Mouse (Mus musculus) CH12.LX (cell line): Measurements from ENCODE around the gene Cyp4b1. TPM values are rescaled to one million over a fixed set of nuclear protein-coding genes. Genes with fewer than 3 reads are reported as not detected.

Experiments used
- DNase-seq: peaks from one replicate; pipeline ENCODE4 v3.0.0-alpha.2; 2013; ENCODE audit errors: extremely low read depth
- H3K27ac ChIP-seq: 2 replicates; pipeline ENCODE4 v1.5.1; 2012; ENCODE audit warnings: low read depth, mild to moderate bottlenecking, control low read depth, moderate library complexity; ENCODE audit not compliant: insufficient read depth
- H3K27me3 ChIP-seq: replicated peaks from 2 replicates; pipeline ENCODE3; 2012; ENCODE audit warnings: inconsistent platforms
- H3K36me3 ChIP-seq, 2 experiments: replicated peaks in 1 of 2; 2 replicates each; pipeline versions ENCODE3 to v1.6.1; 2012; ENCODE audit warnings: inconsistent platforms in 1 of 2, low read length in 1 of 2, mild to moderate bottlenecking in 1 of 2, mixed read lengths in 1 of 2, moderate library complexity in 1 of 2; ENCODE audit not compliant: control insufficient read depth in 1 of 2, insufficient read depth in 1 of 2
- H3K4me1 ChIP-seq, 2 experiments: 2 replicates each; pipeline ENCODE4 v1.6.1; 2012; ENCODE audit warnings: inconsistent platforms in 1 of 2, moderate library complexity in 1 of 2; ENCODE audit not compliant: insufficient read depth in 2 of 2, control insufficient read depth in 1 of 2
- H3K4me2 ChIP-seq: 2 replicates; pipeline ENCODE4 v1.6.1; 2012; ENCODE audit warnings: low read depth, mild to moderate bottlenecking, control low read depth; ENCODE audit not compliant: poor library complexity, insufficient read depth, severe bottlenecking
- H3K4me3 ChIP-seq, 3 experiments: fragments of 150-350 bp in 1 of 3; sonication (generic) in 1 of 3; replicated peaks in 1 of 3; 2 replicates each; pipeline versions ENCODE3 to v1.5.1; 2011 to 2012; ENCODE audit warnings: low read depth in 2 of 3, low read length in 2 of 3, mild to moderate bottlenecking in 2 of 3, moderate library complexity in 2 of 3, control low read depth in 1 of 3, improper control_type of control experiment in 1 of 3, inconsistent platforms in 1 of 3, mixed read lengths in 1 of 3; ENCODE audit not compliant: poor library complexity in 1 of 3
- H3K79me2 ChIP-seq: replicated peaks from 2 replicates; pipeline ENCODE4 v1.6.1; 2012; ENCODE audit warnings: mild to moderate bottlenecking, moderate library complexity; ENCODE audit not compliant: control insufficient read depth, poor library complexity, insufficient read depth, severe bottlenecking; ENCODE audit errors: extremely low read depth
- H3K9ac ChIP-seq: 2 replicates; pipeline ENCODE4 v1.6.1; 2012; ENCODE audit warnings: low read depth, mild to moderate bottlenecking, control low read depth, moderate library complexity; ENCODE audit not compliant: insufficient read depth
- H3K9me3 ChIP-seq: replicated peaks from 2 replicates; pipeline ENCODE3; 2012; ENCODE audit warnings: low read length, inconsistent platforms, mixed read lengths
- BHLHE40 ChIP-seq: IDR thresholded peaks from 2 replicates; pipeline ENCODE4 v1.6.1; 2011; ENCODE audit warnings: mild to moderate bottlenecking, low read depth, low read length, improper control_type of control experiment
- CHD1 ChIP-seq: IDR thresholded peaks from 2 replicates; pipeline ENCODE4 v1.6.1; 2012; ENCODE audit warnings: low read depth, low read length, improper control_type of control experiment, inconsistent platforms
- CHD2 ChIP-seq: IDR thresholded peaks from 2 replicates; pipeline ENCODE4 v1.6.1; 2011; ENCODE audit warnings: low read length, improper control_type of control experiment
- E2F4 ChIP-seq: IDR thresholded peaks from 2 replicates; pipeline ENCODE4 v1.6.1; 2011; ENCODE audit warnings: low read depth, low read length, improper control_type of control experiment; ENCODE audit not compliant: insufficient replicate concordance
- EP300 ChIP-seq: IDR thresholded peaks from 2 replicates; pipeline ENCODE4 v1.6.1; 2011; ENCODE audit warnings: low read length, improper control_type of control experiment
- ETS1 ChIP-seq: conservative IDR thresholded peaks from 2 replicates; pipeline ENCODE4 v1.6.1; 2012; ENCODE audit warnings: low read depth, mild to moderate bottlenecking, inconsistent platforms, low read length, improper control_type of control experiment, moderate library complexity
- GABPA ChIP-seq: IDR thresholded peaks from 2 replicates; pipeline ENCODE4 v1.6.1; 2012; ENCODE audit warnings: low read depth, low read length, improper control_type of control experiment, inconsistent platforms; ENCODE audit not compliant: insufficient replicate concordance
- HCFC1 ChIP-seq: IDR thresholded peaks from 2 replicates; pipeline ENCODE4 v1.6.1; 2012; ENCODE audit warnings: low read depth, mild to moderate bottlenecking, inconsistent platforms, low read length, improper control_type of control experiment
- IRF4 ChIP-seq: IDR thresholded peaks from 2 replicates; pipeline ENCODE4 v1.6.1; 2014; ENCODE audit warnings: low read depth, mild to moderate bottlenecking, inconsistent platforms, low read length, improper control_type of control experiment
- JUND ChIP-seq: conservative IDR thresholded peaks from 2 replicates; pipeline ENCODE4 v1.6.1; 2011; ENCODE audit warnings: low read depth, low read length, improper control_type of control experiment
- KAT2A ChIP-seq: IDR thresholded peaks from 2 replicates; pipeline ENCODE4 v1.6.1; 2012; ENCODE audit warnings: low read length, improper control_type of control experiment, inconsistent platforms; ENCODE audit not compliant: insufficient replicate concordance
- MAFK ChIP-seq: IDR thresholded peaks from 2 replicates; pipeline ENCODE4 v1.6.1; 2011; ENCODE audit warnings: low read length, improper control_type of control experiment; ENCODE audit not compliant: insufficient replicate concordance
- MAZ ChIP-seq: IDR thresholded peaks from 2 replicates; pipeline ENCODE4 v1.6.1; 2012; ENCODE audit warnings: low read depth, mild to moderate bottlenecking, inconsistent platforms, low read length, improper control_type of control experiment, moderate library complexity
- MEF2A ChIP-seq: IDR thresholded peaks from 2 replicates; pipeline ENCODE4 v1.6.1; 2014; ENCODE audit warnings: low read depth, mild to moderate bottlenecking, inconsistent platforms, low read length, improper control_type of control experiment, borderline replicate concordance
- MXI1 ChIP-seq: IDR thresholded peaks from 2 replicates; pipeline ENCODE4 v1.6.1; 2011; ENCODE audit warnings: mild to moderate bottlenecking, low read depth, low read length, improper control_type of control experiment
- NELFE ChIP-seq: IDR thresholded peaks from 2 replicates; pipeline ENCODE4 v1.6.1; 2011; ENCODE audit warnings: low read depth, low read length, improper control_type of control experiment
- NRF1 ChIP-seq: IDR thresholded peaks from 2 replicates; pipeline ENCODE4 v1.6.1; 2014; ENCODE audit warnings: low read depth, mild to moderate bottlenecking, inconsistent platforms, low read length, improper control_type of control experiment, moderate library complexity
- PAX5 ChIP-seq: IDR thresholded peaks from 2 replicates; pipeline ENCODE4 v1.6.1; 2012; ENCODE audit warnings: low read length, inconsistent platforms, mixed read lengths
- POLR2A ChIP-seq: IDR thresholded peaks from 2 replicates; pipeline ENCODE4 v1.6.1; 2011; ENCODE audit warnings: low read depth, mild to moderate bottlenecking, improper control_type of control experiment, low read length
- POLR2AphosphoS2 ChIP-seq: IDR thresholded peaks from 2 replicates; pipeline ENCODE4 v1.6.1; 2011; ENCODE audit warnings: low read depth, low read length, improper control_type of control experiment
- RAD21 ChIP-seq: IDR thresholded peaks from 2 replicates; pipeline ENCODE4 v1.6.1; 2011; ENCODE audit warnings: low read depth, mild to moderate bottlenecking, low read length, improper control_type of control experiment, moderate library complexity
- RCOR1 ChIP-seq: conservative IDR thresholded peaks from 2 replicates; pipeline ENCODE4 v1.6.1; 2012; ENCODE audit warnings: low read depth, mild to moderate bottlenecking, inconsistent platforms, low read length, improper control_type of control experiment
- SIN3A ChIP-seq: IDR thresholded peaks from 2 replicates; pipeline ENCODE4 v1.6.1; 2012; ENCODE audit warnings: low read length, improper control_type of control experiment, inconsistent platforms
- SMC3 ChIP-seq: IDR thresholded peaks from 2 replicates; pipeline ENCODE4 v1.6.1; 2011; ENCODE audit warnings: low read depth, low read length, improper control_type of control experiment
- TBP ChIP-seq: conservative IDR thresholded peaks from 2 replicates; pipeline ENCODE4 v1.6.1; 2011; ENCODE audit warnings: low read depth, low read length, improper control_type of control experiment
- USF1 ChIP-seq: IDR thresholded peaks from 2 replicates; pipeline ENCODE4 v1.6.1; 2014; ENCODE audit warnings: low read depth, mild to moderate bottlenecking, inconsistent platforms, low read length, improper control_type of control experiment
- USF2 ChIP-seq: conservative IDR thresholded peaks from 2 replicates; pipeline ENCODE4 v1.6.1; 2011; ENCODE audit warnings: low read depth, low read length, improper control_type of control experiment
- ZKSCAN1 ChIP-seq: IDR thresholded peaks from 2 replicates; pipeline ENCODE4 v1.6.1; 2012; ENCODE audit warnings: low read depth, inconsistent platforms, low read length, improper control_type of control experiment, borderline replicate concordance
- ZNF384 ChIP-seq: IDR thresholded peaks from 2 replicates; pipeline ENCODE4 v1.6.1; 2012; ENCODE audit warnings: low read depth, low read length, improper control_type of control experiment, inconsistent platforms
- dilution Hi-C: fragments of 300-500 bp; cut with MboI; formaldehyde crosslinking; loops from 2 replicates; pipeline ENCODE4 v1.14.3; 2020; ENCODE audit warnings: low sequenced_read_pairs; ENCODE audit not compliant: extremely low pct_unique_long_range_greater_than_20kb, extremely low pct_ligation_motif_present
- in situ Hi-C: fragments of 300-500 bp; cut with MboI; formaldehyde crosslinking; loops from 3 replicates; pipeline ENCODE4 v1.14.3; 2019; ENCODE audit warnings: low sequenced_read_pairs, low pct_ligation_motif_present, low pct_unique_long_range_greater_than_20kb, mixed read lengths
- polyA plus RNA-seq: library from polyadenylated mRNA; unstranded; fragments of >175 nt; gene quantifications from 2 replicates; pipeline ENCODE4 v1.2.1, GENCODE M21; 2012; ENCODE audit warnings: low read depth; ENCODE audit not compliant: insufficient read length
- total RNA-seq, 2 experiments: library from RNA; depleted of rRNA; stranded (reverse); fragments of 300-350 nt in 1 of 2; fragments of >200 nt in 1 of 2; gene quantifications; 2 replicates each; pipeline ENCODE4 v1.2.3; 2012 to 2014

Gene Cyp4b1
- total and polyA plus RNA-seq, 3 experiments, result not detected

- TF ChIP-seq KAT2A, result no peak
- no peak for TF ChIP-seq POLR2AphosphoS2
- TF ChIP-seq NELFE, result no peak
- no peak for TF ChIP-seq SMC3
- no peak for TF ChIP-seq JUND
- TF ChIP-seq TBP, result no peak
- no peak for TF ChIP-seq SIN3A
- TF ChIP-seq RAD21, result no peak
- TF ChIP-seq E2F4, result no peak
- TF ChIP-seq HCFC1, result no peak
- no peak for TF ChIP-seq USF1
- no peak for TF ChIP-seq MXI1
- no peak for TF ChIP-seq RCOR1
- no peak for TF ChIP-seq POLR2A
- TF ChIP-seq CHD2, result no peak
- TF ChIP-seq CHD1, result no peak
- TF ChIP-seq NRF1, result no peak
- no peak for TF ChIP-seq USF2
- TF ChIP-seq MEF2A, result no peak
- H3K4me3 ChIP-seq, result no peak overlapping the region
- dilution Hi-C loops, result no loop called here
- no peak overlapping the region for H3K9ac ChIP-seq
- H3K79me2 ChIP-seq, result no peaks in the 10 kb centered on the region
- in situ Hi-C loops, result no loop called here
- no peak overlapping the region for H3K4me2 ChIP-seq
- no peak overlapping the region for H3K27ac ChIP-seq
- DNase-seq, result no peak
- peaks cover 0 to 5% of the 10 kb centered on the region in 2 experiments; a peak in 1 of 4 replicates for H3K4me1 ChIP-seq
- H3K9me3 ChIP-seq, result no peaks in the 10 kb centered on the region
- H3K27me3 ChIP-seq, result peaks cover 36% of the 10 kb centered on the region
- no peaks in the 10 kb centered on the region for H3K36me3 ChIP-seq
These were observed 11.7 kb upstream of the Cyp4b1 start for GRCm38 (mm10) chr4:115659190-115659589.

- in situ Hi-C loops, result no loop called here
- DNase-seq, result no peak
- Histone ChIP-seq H3K4me3 (no peak overlapping the region), H3K79me2 (no peaks in the 10 kb centered on the region), H3K9me3 (no peaks in the 10 kb centered on the region), H3K4me2 (no peak overlapping the region)
- TF ChIP-seq RAD21 (no peak), ETS1 (no peak), MAZ (no peak), ZNF384 (no peak), GABPA (no peak), NRF1 (no peak), PAX5 (no peak), MXI1 (no peak), BHLHE40 (no peak), USF2 (no peak), IRF4 (no peak), ZKSCAN1 (no peak), SMC3 (no peak), HCFC1 (no peak), MEF2A (no peak), EP300 (no peak), CHD2 (no peak), MAFK (no peak), TBP (no peak)
- TF ChIP-seq, all 38 proteins: peak for 0
- Histone ChIP-seq H3K9ac (no peak overlapping the region), H3K4me1 (peaks cover 0 to 5% of the 10 kb centered on the region in 2 experiments; a peak in 1 of 4 replicates), H3K36me3 (no peaks in the 10 kb centered on the region), H3K27ac (no peak overlapping the region), H3K27me3 (peaks cover 37% of the 10 kb centered on the region)
- dilution Hi-C loops, result no loop called here
These were observed 10.3 kb upstream of the Cyp4b1 start for GRCm38 (mm10) chr4:115657867-115658249.
